Mouse (Mus musculus) adrenal gland, postnatal 14 days (tissue): Measurements from ENCODE around the gene Inf2. TPM values are rescaled to one million over a fixed set of nuclear protein-coding genes. Genes with fewer than 3 reads are reported as not detected.
A peak's percentile ranks its signal among the peaks of the same experiment; 100 is the strongest.

Experiments used
- DNase-seq: peaks from one replicate; pipeline ENCODE4 v3.0.0; 2021; ENCODE audit warnings: mixed read lengths
- total RNA-seq: library from RNA; stranded (reverse); gene quantifications from 2 replicates; pipeline ENCODE4 v1.2.3, GENCODE M21; 2021

The Inf2 gene
- total RNA-seq, 1 experiment from 2014 or later, result 25.3 TPM

- no peak for DNase-seq
These were observed 18.4 kb upstream of the Inf2 start for GRCm38 (mm10) chr12:112570160-112570559.

GRCm38 (mm10) chr12:112571064-112571463 is 17.5 kb upstream of the Inf2 start:
- DNase-seq, result no peak

GRCm38 (mm10) chr12:112575274-112575986 is 13.2 kb upstream of the Inf2 start:
- DNase-seq, result no peak

GRCm38 (mm10) chr12:112576341-112576740 is 12.2 kb upstream of the Inf2 start:
- DNase-seq, result no peak

GRCm38 (mm10) chr12:112576749-112577148 is 11.8 kb upstream of the Inf2 start:
- no peak for DNase-seq

- DNase-seq, result peak; percentile 64
These were observed 10.1 kb upstream of the Inf2 start for GRCm38 (mm10) chr12:112578296-112579090.

- DNase-seq, result no peak
These were observed 9.2 kb upstream of the Inf2 start for GRCm38 (mm10) chr12:112579430-112579829.

- DNase-seq, result no peak
These were observed 8.7 kb upstream of the Inf2 start for GRCm38 (mm10) chr12:112579926-112580325.

- DNase-seq, result no peak
These were observed 7.5 kb upstream of the Inf2 start for GRCm38 (mm10) chr12:112581113-112581512.

- no peak for DNase-seq
These were observed 3.6 kb upstream of the Inf2 start for GRCm38 (mm10) chr12:112584954-112585353.

GRCm38 (mm10) chr12:112585924-112586538 is 2.6 kb upstream of the Inf2 start:
- no peak for DNase-seq

GRCm38 (mm10) chr12:112587125-112588124 is 1.2 kb upstream of the Inf2 start:
- no peak for DNase-seq

- DNase-seq, result no peak
These were observed 1.1 kb downstream of the Inf2 start for GRCm38 (mm10) chr12:112589491-112590191.

GRCm38 (mm10) chr12:112590566-112591239 is 2.1 kb downstream of the Inf2 start:
- no peak for DNase-seq

- no peak for DNase-seq
These were observed 2.7 kb downstream of the Inf2 start for GRCm38 (mm10) chr12:112591240-112591639.

- no peak for DNase-seq
These were observed 3.1 kb downstream of the Inf2 start for GRCm38 (mm10) chr12:112591730-112592129.

- no peak for DNase-seq
These were observed 4.6 kb downstream of the Inf2 start for GRCm38 (mm10) chr12:112592985-112593734.

GRCm38 (mm10) chr12:112593951-112594915 is 5.6 kb downstream of the Inf2 start:
- no peak for DNase-seq

GRCm38 (mm10) chr12:112594989-112595388 is 6.4 kb downstream of the Inf2 start:
- DNase-seq, result no peak
